Mouse (Mus musculus): ENCODE data around the gene Plcd3.

The Plcd3 gene

DNA sequence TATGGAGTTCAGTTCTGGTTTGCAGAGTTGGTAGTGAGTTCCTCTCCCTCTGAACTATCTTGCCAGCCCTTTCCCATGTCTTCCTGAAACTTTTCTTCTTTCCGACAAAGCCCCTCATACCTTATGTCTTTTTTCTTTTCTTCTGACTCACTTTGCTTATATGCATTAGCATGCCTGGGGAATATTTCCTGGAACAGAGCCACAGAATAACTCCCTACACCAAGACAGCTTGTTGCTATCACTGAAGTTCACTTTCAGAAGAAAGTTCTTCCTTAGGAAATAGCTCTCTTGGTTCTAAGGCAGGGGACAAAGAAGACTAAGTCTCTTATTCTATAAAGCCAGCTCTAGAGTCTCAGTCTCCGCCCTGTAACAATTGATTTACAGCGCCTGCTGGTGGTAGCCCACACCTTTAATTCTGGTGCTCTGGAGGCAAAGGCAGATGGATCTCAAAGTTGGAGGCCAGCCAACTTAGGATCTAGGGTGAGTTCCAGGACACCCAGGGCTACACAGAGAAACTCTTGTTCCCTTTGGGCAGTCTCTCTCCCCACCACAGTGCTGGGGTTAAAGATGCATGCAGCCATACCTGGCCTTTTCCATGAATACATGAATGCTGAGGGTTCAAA, 80.6 kb downstream of the Plcd3 start:
- DNase-seq (ENCODE audit: low read depth, low spot score): no peak
